Mouse (Mus musculus) kidney, postnatal 25 days (tissue): ENCODE measurements around the gene St8sia1.

Experiments used
- DNase-seq, 2 experiments: peaks; one replicate each; pipeline ENCODE4 v3.0.0; 2021; ENCODE audit warnings: mixed read lengths in 2 of 2

St8sia1 gene

GRCm38 (mm10) chr6:142944470-142944869 is 19.8 kb downstream of the St8sia1 start:
- DNase-seq: no peak

DNA sequence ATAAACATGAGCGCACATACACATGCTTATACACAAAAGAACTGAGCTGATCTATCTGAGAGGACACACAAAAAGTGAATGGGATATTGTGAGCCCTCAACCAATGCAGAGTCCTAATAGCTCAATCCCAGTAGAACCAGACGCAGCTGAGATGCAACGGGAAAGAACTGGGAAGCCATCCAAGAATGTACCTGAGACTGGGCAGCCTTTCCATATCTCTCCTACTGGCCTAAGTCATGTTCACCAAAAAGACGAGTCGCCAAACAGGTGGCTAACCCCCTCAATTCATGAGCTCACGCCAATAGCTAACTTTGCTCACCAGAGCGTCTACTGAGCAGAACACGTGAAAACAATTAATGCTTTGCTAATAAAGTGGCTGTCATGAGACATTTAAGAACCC is 20.8 kb downstream of the St8sia1 start:
- DNase-seq: no peak

DNA sequence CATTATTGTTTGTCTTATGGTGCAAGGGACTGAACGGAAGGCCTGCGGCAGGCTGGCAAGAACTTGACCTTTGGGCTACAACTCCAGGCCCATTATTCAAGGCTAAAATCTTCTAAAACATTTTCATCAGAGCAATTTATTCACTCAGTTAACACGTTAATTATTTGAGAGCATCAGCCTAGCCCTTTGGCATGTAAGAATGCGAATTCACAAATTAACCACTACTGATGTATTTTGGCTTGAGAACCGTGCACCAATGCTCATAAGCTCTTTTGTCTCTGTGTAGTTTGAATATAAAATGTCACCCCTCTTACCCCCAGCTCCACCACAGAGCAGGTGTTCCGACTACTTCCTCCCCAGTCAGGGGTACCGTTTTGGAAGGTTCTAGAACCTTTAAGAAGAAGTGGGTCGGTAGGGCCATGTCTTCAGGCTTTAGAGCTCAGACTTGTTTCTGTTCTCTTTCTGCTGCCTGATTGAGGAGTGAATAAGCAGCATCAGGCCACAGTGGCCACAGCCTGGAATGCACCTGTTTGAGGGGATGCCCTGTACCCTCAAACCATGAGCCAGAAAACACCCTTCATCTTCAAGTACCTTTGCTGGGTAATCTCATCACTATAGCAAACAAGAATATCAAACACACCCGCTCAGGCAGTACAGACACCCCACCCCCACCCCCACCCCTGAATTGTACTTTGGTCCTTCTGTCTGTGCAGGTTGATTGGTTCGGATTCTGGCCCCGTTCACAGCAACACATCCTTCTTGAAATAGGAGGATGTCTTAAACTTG is 22.5 kb downstream of the St8sia1 start:
- peak; percentile 30 to 55 for DNase-seq

GRCm38 (mm10) chr6:142941078-142941477 is 23.2 kb downstream of the St8sia1 start:
- no peak for DNase-seq

DNA sequence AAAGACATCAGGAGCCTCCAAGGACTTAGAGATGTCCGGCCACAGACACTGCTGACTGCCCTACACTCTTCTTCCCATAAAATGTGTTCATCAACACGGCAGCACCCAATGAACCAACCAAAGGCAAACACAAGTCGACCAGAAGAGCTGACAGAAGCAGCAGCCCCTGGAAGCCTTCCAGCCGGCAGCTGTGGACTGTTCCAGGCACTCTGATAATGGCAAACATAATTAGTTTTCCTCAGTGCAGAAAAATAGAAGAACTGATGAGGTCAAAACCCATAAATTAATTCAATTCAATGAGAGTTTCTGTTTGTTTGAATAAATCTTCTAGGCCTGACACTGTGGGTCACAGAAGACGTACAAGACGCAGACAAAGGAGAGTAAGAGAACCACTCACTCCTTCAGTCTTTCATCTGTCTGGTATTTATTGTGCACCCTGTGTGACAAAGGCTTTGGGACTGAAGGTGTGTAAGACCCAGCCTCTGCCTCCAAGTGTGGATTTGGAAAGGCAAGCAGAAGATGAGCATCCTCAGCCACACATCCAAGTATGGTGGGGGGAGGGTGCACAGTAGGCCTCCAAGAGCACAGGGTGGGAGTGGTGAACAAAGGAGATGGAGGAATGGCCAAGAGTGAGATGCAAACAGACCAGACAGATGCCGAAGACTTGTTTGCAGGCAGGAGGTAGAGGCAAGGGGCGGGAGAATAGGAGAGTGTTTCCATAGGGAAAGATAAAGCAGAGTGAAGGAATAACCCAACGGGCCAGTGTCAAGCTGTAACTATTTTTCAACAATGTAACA is 25.5 kb downstream of the St8sia1 start:
- DNase-seq: peak; percentile 82

- no peak for DNase-seq
These were observed 26.2 kb downstream of the St8sia1 start for GRCm38 (mm10) chr6:142938074-142938473.

- DNase-seq: no peak
These were observed 31.7 kb downstream of the St8sia1 start for GRCm38 (mm10) chr6:142932582-142932981.

- DNase-seq: no peak
These were observed 32.1 kb downstream of the St8sia1 start for GRCm38 (mm10) chr6:142932144-142932543.

- DNase-seq: no peak
These were observed 35.5 kb downstream of the St8sia1 start for GRCm38 (mm10) chr6:142928551-142929309.

GRCm38 (mm10) chr6:142926901-142927605 is 37.2 kb downstream of the St8sia1 start:
- no peak for DNase-seq

- DNase-seq: no peak
These were observed 38.3 kb downstream of the St8sia1 start for GRCm38 (mm10) chr6:142925921-142926320.

DNA sequence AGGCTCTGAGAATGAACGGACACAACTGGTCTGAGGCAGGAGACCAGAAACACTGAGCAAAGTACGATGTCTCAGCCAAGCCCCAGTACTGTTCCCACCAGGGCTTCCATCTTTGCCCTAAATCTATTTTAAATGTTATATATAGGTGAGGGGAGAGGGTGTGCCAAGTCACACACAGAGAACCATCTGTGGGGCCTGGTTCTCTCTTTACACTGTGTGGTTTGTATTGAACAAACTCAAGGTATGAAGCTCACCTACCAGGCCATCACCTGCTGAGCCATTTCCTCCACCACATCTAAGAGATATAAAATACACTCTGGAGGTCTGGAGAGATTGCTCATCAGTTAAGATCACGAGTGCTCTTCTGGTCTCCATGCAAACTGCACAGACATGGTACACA is 38.9 kb downstream of the St8sia1 start:
- DNase-seq: no peak

GRCm38 (mm10) chr6:142920901-142921300 is 43.4 kb downstream of the St8sia1 start:
- DNase-seq: peak; percentile 61 to 63

- DNase-seq: no peak
These were observed 45.6 kb downstream of the St8sia1 start for GRCm38 (mm10) chr6:142918691-142919090.

- no peak for DNase-seq
These were observed 46.8 kb downstream of the St8sia1 start for GRCm38 (mm10) chr6:142917471-142917901.

GRCm38 (mm10) chr6:142916271-142916941 is 47.8 kb downstream of the St8sia1 start:
- DNase-seq: no peak

DNA sequence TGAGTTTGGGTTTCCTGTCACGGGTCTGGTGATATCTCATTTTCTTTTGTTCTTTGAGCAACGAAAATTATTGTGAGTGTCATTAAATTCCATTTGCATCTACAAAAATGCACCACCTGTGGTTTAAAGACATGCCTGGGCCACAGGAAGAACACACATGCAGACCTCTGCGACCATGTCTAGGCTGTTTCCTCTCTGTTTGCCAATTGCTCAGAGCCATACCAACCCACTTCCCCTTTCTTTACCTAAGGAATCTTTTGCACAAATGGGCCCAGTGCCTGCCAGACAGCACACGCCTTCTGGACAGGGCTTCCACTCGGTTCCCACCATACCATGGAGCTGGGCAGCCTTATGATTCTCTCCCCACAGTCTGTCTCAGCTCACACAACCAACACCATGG is 48.8 kb downstream of the St8sia1 start:
- DNase-seq: no peak

- no peak for DNase-seq
These were observed 49.6 kb downstream of the St8sia1 start for GRCm38 (mm10) chr6:142914676-142915075.

DNA sequence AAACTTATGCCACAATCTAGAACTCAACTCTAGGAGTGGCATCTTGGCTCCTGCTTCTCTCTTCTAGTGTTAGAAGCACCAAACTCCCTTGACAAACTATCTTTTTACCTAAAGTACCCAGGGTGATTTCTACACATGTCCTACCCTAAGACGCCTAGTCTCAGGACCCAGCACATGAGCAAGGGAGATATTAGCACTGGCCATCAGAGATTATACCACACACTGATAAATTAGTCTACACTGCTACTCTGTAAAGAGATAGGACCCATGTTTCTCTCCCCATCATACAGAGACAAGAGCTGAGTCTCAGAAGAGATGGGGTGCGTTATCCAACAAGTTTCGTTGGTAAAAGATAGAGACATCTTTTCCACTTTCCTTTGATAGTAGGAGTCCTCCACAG is 53.0 kb downstream of the St8sia1 start:
- no peak for DNase-seq

DNA sequence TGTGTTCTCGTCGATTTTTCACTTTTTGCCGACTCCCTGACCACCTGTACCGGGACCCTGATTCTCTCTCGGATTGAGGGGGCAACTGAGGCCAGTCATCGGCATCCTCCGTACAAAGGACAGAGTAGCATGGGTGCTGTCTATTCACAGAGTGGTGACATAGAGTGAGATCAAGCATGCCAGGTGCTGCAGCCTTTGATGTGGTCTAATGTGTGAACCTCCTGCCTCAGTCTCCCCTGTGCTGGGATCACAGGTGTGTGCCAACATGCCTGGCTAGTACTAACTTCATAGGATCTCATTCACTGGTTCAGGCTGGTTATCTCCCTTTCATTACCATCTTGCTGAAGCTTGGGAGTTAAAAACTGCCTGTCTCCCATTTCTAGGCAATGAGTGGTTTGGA is 53.5 kb downstream of the St8sia1 start:
- no peak for DNase-seq

- peak; percentile 59 to 64 for DNase-seq
These were observed 54.5 kb downstream of the St8sia1 start for GRCm38 (mm10) chr6:142909771-142910105.
